Mouse (Mus musculus) bone marrow, adult 2 months (tissue): ENCODE data around the gene Grn.

Source experiments
- CTCF ChIP-seq: fragments of 200-500 bp; IDR thresholded peaks from 2 replicates; pipeline ENCODE4 v1.5.1; 2011; ENCODE audit warnings: low read length, control low read depth; ENCODE audit not compliant: control insufficient read depth, insufficient read depth
- POLR2A ChIP-seq: fragments of 200-500 bp; IDR thresholded peaks from 2 replicates; pipeline ENCODE4 v1.6.1; 2011; ENCODE audit warnings: low read depth, mild to moderate bottlenecking, control low read depth, low read length, borderline replicate concordance; ENCODE audit not compliant: control insufficient read depth

GRCm38 (mm10) chr11:102386121-102386520 is 44.0 kb upstream of the Grn start:
- TF ChIP-seq CTCF (no peak), POLR2A (no peak)
